Comparison of ENCODE assay signal across 18 mouse cellular contexts in genomic region chr14:8249206-8249605, GRCm38 (mm10). TPM values are rescaled to one million over a fixed set of nuclear protein-coding genes. Genes with fewer than 3 reads are reported as not detected.
"Had no signal": no experiment of that assay in that cellular context is flagged by ENCODE, and none has a peak within 500 bp of the region (broad histone marks: within the 10 kb centered on the region; RNA-seq: fewer than 3 reads in every experiment).

No protein-coding gene starts in this region.

- H3K36me3 ChIP-seq: neural tube, embryonic 12.5 days; neural tube, embryonic 13.5 days; neural tube, embryonic 15.5 days; stomach, embryonic 15.5 days had no signal

- H3K9ac ChIP-seq: neural tube, embryonic 12.5 days; neural tube, embryonic 13.5 days; neural tube, embryonic 15.5 days; stomach, embryonic 15.5 days had no signal

- H3K27me3 ChIP-seq: neural tube, embryonic 12.5 days; neural tube, embryonic 13.5 days; neural tube, embryonic 15.5 days; stomach, embryonic 15.5 days had no signal

- H3K4me3 ChIP-seq: neural tube, embryonic 12.5 days; neural tube, embryonic 13.5 days; neural tube, embryonic 15.5 days; stomach, embryonic 15.5 days had no signal

- H3K9me3 ChIP-seq: neural tube, embryonic 12.5 days; neural tube, embryonic 13.5 days; neural tube, embryonic 15.5 days; stomach, embryonic 15.5 days had no signal

- H3K4me2 ChIP-seq: neural tube, embryonic 12.5 days; neural tube, embryonic 13.5 days; neural tube, embryonic 15.5 days; stomach, embryonic 15.5 days had no signal

- DNase-seq: retina, postnatal 1 day; right cerebral cortex, postnatal 14 days; right cerebral cortex, postnatal 25 days; right cerebral cortex, postnatal 4 days; spleen, adult 18-20 months; thymus, adult 18-20 months; thymus, adult 2 months; thymus, postnatal 14 days; thymus, postnatal 25 days; thymus, postnatal 36 days; thymus, postnatal 4 days had no signal

- H3K4me1 ChIP-seq: neural tube, embryonic 12.5 days; neural tube, embryonic 13.5 days; neural tube, embryonic 15.5 days; stomach, embryonic 15.5 days had no signal

- H3K27ac ChIP-seq: neural tube, embryonic 12.5 days; neural tube, embryonic 13.5 days; neural tube, embryonic 15.5 days; stomach, embryonic 15.5 days; stomach, postnatal 0 days had no signal

RNA-seq across cellular contexts. Expression of gene Acox2, which starts 9.9 kb away (rescaled TPM):
- polyA plus RNA-seq: neural tube, embryonic 12.5 days; neural tube, embryonic 13.5 days; neural tube, embryonic 14.5 days; neural tube, embryonic 15.5 days; stomach, embryonic 14.5 days had no signal
